Mouse (Mus musculus) left cerebral cortex, postnatal 10 days (tissue): ENCODE results near the gene Rrbp1. TPM values are rescaled to one million over a fixed set of nuclear protein-coding genes. Genes with fewer than 3 reads are reported as not detected.

ENCODE experiments used
- DNase-seq, 2 experiments: peaks; one replicate each; pipeline ENCODE4 v3.0.0; 2021 to 2022; ENCODE audit warnings: low spot score in 2 of 2, mixed read lengths in 1 of 2; ENCODE audit errors: extremely low spot score in 1 of 2
- intact Hi-C: fragments of 180-260 bp; cut with DNase I; formaldehyde crosslinking; loops from one replicate; pipeline ENCODE4 v1.15.1; 2025
- total RNA-seq, 2 experiments: library from RNA; stranded (reverse); gene quantifications; 2 replicates each; pipeline ENCODE4 v1.2.3; 2021

Rrbp1 gene
- total RNA-seq, 2 experiments from 2014 or later, result 71.8 to 76.7 TPM

DNA sequence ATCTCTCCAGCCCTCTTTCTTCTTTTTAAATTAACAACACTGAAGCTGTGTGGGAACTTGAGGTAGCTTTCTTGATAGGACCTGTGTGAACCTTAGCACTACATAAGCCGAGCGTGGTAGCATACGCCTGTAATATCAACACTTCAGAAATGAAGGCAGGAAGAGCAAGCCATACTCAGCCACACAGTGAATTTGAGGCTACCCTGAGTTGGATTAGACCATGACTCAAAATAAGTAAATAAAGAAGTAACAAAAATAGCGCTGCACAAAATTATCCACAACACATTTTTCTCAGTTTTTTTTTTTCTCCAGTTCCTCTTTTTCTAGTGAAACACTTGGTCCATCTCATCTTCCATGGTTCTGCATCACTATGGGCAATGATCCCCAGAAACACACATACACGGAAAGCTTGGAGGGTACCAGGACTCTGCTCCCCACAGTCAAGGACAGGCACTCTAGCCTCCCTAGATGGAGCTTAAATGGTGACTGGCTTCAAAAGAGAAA, 35.9 kb downstream of the Rrbp1 start:
- DNase-seq, result no peak
- intact Hi-C loops, result no loop called here

DNA sequence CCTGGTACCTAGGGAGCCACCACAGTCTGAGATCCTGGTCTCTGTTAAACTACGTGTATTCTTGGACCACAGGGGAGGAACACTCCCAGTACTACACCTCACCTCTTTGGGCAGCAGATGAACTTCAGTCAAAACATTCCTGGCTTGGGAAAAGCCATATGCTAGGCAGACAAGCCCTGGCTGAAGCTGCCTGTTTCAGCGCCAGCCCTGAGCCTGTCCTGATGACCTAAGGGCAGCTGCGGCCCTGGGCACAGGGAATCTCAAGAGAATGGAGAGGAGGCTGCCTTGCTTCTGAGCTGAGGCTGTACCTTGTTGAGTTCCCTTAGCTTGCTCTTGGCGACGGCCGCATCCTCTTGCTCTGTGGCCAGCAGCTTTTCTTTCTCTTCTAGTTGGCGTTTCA, 37.9 kb downstream of the Rrbp1 start:
- intact Hi-C loops, result no loop called here
- peak in 1 of 2 experiments; percentile 11 for DNase-seq

DNA sequence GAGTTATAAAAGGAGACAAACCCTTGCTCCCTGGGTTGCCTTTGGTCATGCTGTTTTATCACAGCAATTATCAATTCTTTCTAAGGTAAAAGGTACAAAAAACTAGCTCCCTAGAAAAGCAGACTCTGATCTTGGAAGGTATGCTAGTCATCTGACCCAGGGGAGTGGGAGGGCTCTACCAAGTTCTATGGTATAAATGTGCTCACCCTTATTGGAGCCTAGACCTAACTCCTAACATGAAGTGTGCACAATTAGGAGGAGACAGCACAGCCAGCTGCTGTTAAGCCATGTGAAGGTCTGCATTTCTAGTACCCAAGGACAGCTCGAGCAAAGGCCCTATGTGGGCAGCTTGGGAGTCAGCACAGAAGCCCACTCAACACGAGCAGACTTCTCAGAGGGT, 39.2 kb downstream of the Rrbp1 start:
- intact Hi-C loops, result no loop called here
- DNase-seq, result peak in 1 of 2 experiments; percentile 2

DNA sequence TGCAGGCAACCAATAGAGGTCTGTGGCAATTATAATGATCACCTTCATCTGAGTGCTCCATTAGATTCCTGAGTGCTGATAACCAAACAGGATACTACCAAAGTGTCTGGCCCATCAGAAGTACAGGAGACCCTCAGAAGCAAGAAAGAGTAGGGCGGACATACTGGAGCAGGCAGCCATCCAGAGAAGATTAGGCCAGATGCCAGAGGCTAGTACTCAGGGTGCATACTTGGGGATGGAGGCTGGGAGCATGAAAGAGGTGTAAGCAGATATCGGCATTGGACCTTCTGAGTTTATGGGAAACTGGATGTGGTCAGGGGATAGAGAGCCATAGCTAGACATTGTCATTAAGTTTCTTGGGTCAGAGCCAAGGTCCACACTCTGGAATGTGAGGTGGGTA, 40.2 kb downstream of the Rrbp1 start:
- intact Hi-C loops, result no loop called here
- DNase-seq, result peak in 1 of 2 experiments; percentile 19

DNA sequence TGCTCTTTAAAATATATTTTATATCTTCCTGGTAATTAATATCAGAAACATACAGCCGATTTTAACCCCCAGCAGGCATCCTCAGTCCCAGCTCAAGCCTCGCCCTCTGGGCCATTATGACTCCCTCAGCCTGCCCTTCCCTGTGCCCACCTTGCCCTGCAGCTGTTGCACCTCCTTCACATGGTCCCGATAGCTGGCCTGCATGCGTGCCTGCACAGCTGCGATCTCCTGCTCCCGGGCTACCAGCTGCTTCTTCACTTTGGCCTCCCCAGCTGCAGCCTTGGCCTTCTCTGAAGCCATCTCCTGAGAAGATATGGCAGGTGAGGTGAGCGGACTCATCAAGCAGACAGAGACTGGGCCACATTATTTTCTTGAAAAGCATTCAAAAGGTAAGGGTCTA, 41.8 kb downstream of the Rrbp1 start:
- DNase-seq, result no peak
- intact Hi-C loops, result no loop called here

DNA sequence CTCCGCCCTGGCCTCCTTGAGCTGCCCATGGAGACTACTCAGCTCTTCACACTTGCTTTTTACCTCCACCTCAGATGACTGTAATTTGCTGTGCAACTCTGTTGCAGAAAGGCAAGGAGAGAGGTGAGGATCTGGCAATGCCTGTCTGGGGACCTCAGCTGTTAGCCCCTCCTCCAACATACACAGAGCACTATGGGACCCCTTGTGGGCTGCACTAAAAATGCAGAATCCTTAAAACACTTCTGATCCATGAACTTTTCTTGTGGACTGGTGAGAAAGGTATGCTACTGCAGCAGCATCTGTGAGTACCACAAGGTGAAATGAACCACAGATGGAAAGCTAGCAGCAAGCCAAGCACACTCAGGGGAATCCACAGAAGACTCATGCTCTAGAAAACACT, 47.7 kb downstream of the Rrbp1 start:
- intact Hi-C loops, result no loop called here
- no peak for DNase-seq

DNA sequence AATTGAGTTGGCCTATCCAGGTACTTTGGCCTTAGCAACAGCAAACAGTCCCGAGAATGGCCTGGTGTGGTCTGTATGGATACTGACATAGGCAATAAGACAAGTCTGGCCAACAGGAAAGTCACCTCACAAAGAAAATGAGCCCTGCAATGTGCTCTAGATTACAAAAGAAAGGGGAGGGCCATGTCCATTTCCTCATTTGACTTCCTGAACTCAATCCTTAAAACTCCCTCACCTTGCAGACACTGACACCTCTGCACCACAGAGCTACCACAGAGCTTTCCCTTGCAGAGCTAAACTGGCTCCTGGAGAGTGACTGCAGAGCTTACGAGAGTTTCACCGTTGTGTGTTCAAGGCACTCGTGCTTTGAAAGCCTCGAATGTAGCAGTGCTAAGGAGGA, 48.9 kb downstream of the Rrbp1 start:
- DNase-seq, result no peak
- intact Hi-C loops, result no loop called here

DNA sequence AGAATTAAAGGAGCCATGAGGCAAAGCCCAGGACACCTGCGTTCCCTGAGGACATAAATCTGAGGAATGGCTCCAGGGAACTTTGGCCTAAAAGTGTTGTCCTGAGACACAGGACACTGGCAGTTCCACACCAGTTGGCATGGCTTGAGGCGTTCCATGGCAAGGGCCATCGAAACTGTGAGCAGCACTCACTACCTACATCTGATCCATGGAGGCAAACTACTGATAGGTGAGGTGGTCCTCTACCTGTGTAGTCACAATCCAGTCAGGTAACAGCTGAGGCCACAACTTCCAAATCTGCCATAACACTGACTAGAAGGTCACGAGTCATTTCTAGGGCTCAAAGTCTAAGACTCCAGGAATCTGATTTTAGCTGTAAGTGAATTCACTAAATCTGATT, 55.3 kb downstream of the Rrbp1 start:
- DNase-seq, result peak in 1 of 2 experiments; percentile 9
- intact Hi-C loops, result no loop called here

DNA sequence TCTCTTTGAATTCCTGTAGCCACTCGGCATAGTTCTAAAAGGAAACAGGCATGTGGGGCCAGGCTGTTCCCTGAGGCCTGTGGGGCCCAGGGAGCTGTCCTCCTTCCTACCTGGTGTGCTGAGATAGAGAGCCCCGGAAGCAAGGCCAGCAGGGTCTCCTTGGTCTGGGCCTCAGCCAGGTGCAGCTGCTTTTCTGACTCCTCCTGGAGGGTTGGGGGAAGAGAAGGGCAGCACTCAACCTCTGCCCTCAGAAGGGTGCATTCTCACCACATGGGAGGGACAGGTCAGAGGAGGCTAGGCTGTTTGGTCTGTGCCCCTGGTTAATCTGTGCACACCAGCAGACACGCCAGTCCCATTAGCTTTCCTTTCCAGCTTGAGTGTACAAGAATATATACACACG, 56.1 kb downstream of the Rrbp1 start:
- intact Hi-C loops, result no loop called here
- DNase-seq, result peak in 1 of 2 experiments; percentile 12

DNA sequence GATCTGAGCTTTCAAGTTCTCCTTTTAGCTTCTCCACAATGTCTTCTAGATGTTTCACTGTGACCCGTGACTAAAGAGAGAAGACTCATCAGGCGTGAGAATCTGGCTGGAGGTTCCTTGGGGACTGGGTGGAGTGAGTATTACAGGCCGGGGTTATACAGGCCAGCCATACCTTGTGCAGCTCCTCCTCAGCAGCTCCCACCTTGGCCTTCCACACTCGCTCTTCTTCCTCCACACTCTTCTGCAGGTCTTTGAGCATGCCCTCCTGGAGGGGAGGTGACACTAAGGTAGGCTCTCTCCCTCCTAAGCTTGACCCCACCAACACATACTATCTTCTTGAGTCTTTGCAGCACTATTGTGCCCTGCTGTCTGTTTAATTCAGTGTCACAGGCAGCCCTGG, 57.1 kb downstream of the Rrbp1 start:
- intact Hi-C loops, result no loop called here
- peak in 1 of 2 experiments; percentile 8 for DNase-seq

DNA sequence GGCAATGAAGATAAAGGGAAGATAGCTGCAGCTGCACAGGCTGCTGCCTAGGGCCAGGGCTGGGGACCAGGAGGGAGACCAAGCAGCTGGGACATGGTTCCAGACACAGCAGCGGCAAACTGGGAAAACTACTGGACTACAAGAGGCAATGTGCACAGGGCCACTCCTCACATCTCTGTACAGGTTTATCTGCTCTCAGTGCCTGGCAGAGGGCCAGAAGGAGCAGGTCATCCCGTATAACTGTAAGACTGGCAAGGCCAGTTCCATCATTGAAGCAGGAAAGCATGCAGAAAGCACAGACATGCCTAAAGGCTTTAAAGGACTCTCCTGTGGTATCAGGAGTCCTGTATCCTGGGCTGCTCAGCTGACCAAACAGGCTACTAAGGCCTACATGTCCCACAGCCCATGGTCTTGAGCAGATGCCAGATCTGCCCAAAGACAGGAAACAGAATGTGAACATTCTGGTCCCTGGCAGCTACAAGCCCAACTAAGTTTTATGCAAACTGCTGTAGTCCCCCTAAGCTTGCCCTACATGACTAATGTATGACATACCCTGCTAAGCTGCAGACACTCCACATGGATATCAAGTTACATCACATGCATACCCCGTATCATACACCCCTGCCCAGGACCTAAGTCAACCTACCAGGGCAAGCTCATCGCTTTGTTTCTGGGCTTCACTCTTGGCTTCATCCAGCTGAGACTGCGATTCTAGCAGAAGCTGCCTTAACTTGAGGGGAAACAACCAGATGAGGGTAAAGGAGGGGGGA, 59.3 kb downstream of the Rrbp1 start:
- DNase-seq, result peak in 1 of 2 experiments; percentile 8
- intact Hi-C loops, result no loop called here

DNA sequence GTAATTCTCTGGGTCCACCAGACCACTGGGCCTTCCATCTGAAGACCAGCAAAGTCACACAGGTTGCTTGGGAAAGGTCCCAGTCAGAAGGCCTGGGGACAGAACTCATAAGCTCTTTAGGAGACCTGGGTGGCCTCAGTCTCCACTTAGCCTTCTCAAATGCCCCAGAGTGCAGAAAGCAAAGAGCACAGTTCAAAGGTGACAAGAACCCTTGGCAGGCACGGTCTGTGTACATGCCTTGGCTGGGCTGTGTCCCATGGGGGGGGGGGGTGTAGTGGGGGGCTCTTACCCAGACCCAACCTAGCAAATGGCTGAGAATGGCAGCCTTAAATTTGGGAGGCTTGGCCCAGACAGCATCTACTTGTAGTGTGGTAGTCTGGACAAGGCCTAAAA, 60.0 kb downstream of the Rrbp1 start:
- intact Hi-C loops, result no loop called here
- no peak for DNase-seq

DNA sequence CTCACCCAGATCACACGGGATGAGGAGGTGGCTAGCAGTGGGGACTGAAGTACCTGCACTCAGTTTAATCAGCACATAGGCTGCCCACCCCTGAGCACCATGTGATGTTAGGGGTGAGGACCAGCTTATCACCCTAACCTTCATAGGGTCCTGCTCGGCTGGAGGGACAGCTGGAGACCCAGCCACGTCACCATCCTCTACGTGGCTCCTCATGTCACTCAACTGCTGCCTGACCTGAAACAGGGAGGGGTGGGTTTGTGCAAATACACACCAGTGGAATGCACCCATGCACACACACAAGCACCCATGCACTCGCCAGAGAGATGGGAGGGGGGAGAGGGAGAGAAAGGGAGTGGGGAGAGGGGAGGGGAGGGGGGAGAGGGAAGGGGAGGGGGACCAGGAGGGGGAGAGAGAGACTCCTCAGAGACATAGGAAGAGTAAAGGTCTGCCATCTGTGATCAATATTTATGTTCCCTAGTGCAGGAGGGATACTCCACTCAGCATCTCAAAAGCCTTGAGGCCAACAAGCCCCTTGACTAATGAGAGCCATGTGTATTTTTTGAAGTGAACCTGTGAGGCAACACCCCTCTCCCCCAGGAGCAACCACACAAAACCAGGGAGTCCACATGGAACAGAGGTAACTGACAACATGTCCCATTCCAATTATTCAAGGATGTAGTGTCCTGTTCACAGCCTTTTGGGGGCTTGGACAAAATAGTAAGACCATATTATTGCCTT, 60.6 kb downstream of the Rrbp1 start:
- intact Hi-C loops, result no loop called here

DNA sequence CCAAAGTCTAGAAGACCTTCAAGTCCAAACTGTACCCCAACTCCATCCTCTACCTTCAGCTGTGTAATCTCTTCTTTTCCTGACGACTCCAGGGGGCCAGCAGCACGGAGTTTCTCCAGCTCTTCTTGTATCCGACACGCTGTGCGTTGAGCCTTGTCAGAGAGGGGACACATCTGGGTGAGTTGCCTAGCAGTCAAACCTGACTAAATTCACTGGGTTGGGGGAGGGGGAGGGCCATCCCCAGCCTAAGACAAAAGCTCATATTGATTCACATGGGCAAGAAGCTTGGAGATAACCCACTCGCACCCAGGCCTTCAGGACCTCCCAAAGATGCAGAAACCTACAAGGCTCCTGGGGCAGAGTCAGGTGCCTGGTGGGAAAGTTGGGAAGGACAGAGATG, 61.8 kb downstream of the Rrbp1 start:
- intact Hi-C loops, result no loop called here
- no peak for DNase-seq

More for the DNA sequence above, 60.6 kb downstream of the Rrbp1 start:
- no peak for DNase-seq

DNA sequence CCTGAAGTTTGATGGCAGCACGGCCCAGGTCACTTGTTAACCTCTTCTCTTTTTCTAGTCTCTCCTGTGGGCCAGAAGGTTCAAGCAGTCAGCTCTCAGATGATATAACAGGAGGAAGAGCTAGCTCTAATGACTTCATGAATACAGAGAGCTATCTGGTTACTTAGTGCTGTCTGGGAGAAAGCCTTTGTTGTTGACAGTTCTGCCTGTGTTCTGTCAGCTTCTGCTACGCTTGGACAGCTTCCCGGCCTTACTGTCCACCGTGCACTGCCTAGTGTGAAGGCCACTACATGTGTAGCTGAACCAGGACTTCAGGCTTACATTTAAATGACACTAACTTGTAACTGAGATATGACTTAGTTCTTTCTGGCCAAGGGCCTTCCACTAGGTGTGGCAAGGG, 62.6 kb downstream of the Rrbp1 start:
- DNase-seq, result no peak
- intact Hi-C loops, result no loop called here

DNA sequence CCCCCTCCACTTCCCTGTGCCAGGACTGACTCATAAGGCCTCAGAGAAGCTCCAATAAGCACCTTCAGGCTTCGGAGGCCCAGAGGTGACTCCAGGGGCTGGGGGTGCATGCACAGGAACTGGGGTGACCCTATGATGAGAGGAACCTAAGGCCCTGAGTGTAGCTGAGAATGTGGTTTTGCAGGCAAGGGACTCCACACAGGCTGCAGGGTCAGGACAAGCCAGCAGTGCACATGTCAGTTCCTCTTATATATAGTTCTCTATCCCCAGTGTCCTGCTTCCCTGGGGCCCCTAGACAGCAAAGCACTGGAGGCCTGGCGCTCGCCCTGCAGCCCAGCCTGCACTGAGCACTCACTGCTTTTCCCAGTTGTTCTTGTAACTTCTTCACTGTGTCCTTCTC, 63.1 kb downstream of the Rrbp1 start:
- intact Hi-C loops, result no loop called here
- no peak for DNase-seq

DNA sequence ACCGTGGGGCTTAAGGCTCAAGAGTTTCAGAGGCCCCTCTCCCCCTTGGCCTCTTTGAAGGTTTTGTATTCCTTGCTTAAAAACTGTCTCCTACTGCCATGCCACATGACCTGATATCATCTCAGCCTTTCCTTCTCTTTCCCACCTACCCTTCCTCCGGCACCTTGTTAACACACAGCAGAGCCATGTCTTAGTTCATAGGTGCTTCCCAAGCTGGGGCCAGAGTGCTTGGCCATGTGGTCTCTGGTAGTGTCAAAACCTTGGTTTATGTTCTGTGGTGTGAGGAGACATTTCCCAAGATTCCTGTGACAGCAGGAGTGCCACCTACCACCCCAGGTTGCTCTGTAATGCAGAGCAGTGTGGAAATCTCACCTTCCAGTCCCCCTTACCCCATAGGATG, 64.7 kb downstream of the Rrbp1 start:
- DNase-seq, result no peak
- intact Hi-C loops, result no loop called here

DNA sequence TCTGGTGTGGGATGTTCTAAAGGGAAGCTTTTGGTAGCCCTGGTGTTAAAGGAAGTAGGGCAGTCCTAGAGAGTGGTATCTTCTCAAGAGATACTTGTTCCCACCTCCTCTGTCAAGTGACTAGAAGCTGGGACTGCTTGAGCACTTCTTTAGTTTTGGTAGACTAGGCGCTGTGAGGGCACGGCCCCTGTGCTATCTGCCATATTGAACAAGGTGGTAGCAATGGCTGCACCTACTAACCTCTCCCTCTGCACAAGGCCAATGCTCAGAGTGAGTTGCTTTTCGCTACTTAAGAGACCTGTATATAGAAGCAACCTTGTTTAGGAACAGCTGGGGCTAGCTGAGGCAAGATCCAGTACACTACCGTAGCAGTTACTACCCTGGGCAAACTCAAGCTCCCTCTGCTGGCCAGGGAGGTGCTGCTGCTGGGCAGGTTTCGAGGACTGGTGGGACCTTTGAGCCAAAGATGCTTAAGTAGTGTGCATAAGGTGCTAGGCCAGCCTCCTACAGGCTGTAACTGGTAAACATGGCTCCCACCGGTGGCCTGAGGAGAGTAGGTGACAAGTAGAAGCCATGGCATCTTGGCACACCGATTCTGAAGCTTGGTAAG, 65.5 kb downstream of the Rrbp1 start:
- intact Hi-C loops, result no loop called here

DNA sequence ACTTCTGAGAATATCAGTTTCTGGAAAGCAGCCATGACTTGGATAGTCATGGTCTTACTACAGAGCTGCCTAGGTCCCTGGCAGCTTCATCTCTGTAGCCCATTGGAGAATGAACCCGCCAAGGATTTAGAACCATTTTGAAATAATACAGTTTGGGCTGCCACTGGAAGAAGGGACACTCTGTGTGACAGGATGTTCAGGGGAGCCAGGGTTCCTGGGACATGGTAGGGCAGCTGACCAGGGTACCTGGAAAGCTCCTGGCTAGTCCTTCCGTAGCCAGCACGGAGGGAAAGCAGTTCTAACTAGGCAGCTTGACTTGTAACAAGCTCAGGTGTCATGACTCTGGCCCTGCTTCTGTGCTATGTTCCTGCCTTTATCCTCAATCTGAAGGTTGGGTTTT, 66.3 kb downstream of the Rrbp1 start:
- intact Hi-C loops, result no loop called here
- DNase-seq, result no peak

More for the DNA sequence above, 65.5 kb downstream of the Rrbp1 start:
- no peak for DNase-seq

DNA sequence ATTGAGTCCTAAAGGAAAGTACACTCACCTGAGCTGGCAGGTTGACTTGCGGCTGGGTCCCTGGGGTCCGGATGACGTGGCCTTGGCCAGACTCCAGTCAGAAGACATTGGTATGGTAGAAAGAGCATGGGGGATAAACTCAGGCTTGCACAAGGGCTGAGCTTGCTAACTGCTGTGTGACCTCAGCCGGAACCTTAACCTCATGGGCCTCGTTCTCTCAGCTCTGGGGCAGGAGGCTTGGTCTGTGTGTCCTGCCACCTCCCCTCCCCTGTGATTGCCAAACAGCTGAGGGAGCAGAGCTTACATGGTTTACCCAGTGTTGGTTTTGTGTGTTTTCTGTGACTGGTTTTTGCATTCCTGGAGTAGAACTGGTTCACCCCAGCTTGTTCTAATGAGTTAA, 70.7 kb downstream of the Rrbp1 start:
- intact Hi-C loops, result no loop called here
- no peak for DNase-seq
